Mouse (Mus musculus) neural tube, embryonic 14.5 days (tissue): ENCODE results near the gene Dennd1b. TPM values are rescaled to one million over a fixed set of nuclear protein-coding genes. Genes with fewer than 3 reads are reported as not detected.
A peak's percentile ranks its signal among the peaks of the same experiment; 100 is the strongest.

Source experiments
- ATAC-seq: fragments of 200-750 bp; cut with Nextera tagmentation; 2 replicates; pipeline ENCODE4 v1.8.0; 2017; ENCODE audit warnings: low read depth, mild to moderate bottlenecking, moderate TSS enrichment, moderate library complexity
- H3K27ac ChIP-seq: fragments of 300-500 bp; sonication (generic); 2 replicates; pipeline ENCODE4 v1.5.1; 2014; ENCODE audit warnings: low read depth, mild to moderate bottlenecking, control low read depth, low read length, moderate library complexity, mixed read lengths
- H3K27me3 ChIP-seq: fragments of 300-500 bp; sonication (generic); 2 replicates; pipeline ENCODE4 v1.6.1; 2014; ENCODE audit warnings: low read length; ENCODE audit not compliant: control insufficient read depth, insufficient read depth
- H3K36me3 ChIP-seq: fragments of 300-500 bp; sonication (generic); 2 replicates; pipeline ENCODE4 v1.6.1; 2014; ENCODE audit warnings: low read length, mixed read lengths; ENCODE audit not compliant: control insufficient read depth, insufficient read depth
- H3K4me1 ChIP-seq: fragments of 300-500 bp; sonication (generic); 2 replicates; pipeline ENCODE4 v1.6.1; 2014; ENCODE audit warnings: low read length; ENCODE audit not compliant: control insufficient read depth, insufficient read depth
- H3K4me2 ChIP-seq: fragments of 300-500 bp; sonication (generic); 2 replicates; pipeline ENCODE4 v1.6.1; 2014; ENCODE audit warnings: mild to moderate bottlenecking, low read depth, low read length, control low read depth
- H3K4me3 ChIP-seq: fragments of 300-500 bp; sonication (generic); 2 replicates; pipeline ENCODE4 v1.5.1; 2014; ENCODE audit warnings: low read depth, low read length, control low read depth, mixed read lengths
- H3K9ac ChIP-seq: fragments of 300-500 bp; sonication (generic); replicated peaks from 2 replicates; pipeline ENCODE4 v1.6.1; 2014; ENCODE audit warnings: low read depth, mild to moderate bottlenecking, control low read depth, low read length, mixed read lengths
- H3K9me3 ChIP-seq: fragments of 300-500 bp; sonication (generic); 2 replicates; pipeline ENCODE4 v1.6.1; 2016; ENCODE audit warnings: low read length; ENCODE audit not compliant: control insufficient read depth
- WGBS: fragments of 180-500 bp; shearing (Covaris S2); extraction: QIAGEN DNeasy Blood & Tissue Kit; methylation state at CpG from one replicate; pipeline ENCODE4 v1.1.7; 2014; 5-methylcytosine and 5-hydroxymethylcytosine counted together
- polyA plus RNA-seq: library from polyadenylated mRNA; unstranded; fragments of >200 nt; fragmentation: Nextera tagmentation; extraction: Ambion mirVana; gene quantifications from 2 replicates; pipeline ENCODE4 v1.2.1, GENCODE M21; 2014

Dennd1b gene
- polyA plus RNA-seq, 1 experiment from 2014 or later, result 11.0 TPM

DNA sequence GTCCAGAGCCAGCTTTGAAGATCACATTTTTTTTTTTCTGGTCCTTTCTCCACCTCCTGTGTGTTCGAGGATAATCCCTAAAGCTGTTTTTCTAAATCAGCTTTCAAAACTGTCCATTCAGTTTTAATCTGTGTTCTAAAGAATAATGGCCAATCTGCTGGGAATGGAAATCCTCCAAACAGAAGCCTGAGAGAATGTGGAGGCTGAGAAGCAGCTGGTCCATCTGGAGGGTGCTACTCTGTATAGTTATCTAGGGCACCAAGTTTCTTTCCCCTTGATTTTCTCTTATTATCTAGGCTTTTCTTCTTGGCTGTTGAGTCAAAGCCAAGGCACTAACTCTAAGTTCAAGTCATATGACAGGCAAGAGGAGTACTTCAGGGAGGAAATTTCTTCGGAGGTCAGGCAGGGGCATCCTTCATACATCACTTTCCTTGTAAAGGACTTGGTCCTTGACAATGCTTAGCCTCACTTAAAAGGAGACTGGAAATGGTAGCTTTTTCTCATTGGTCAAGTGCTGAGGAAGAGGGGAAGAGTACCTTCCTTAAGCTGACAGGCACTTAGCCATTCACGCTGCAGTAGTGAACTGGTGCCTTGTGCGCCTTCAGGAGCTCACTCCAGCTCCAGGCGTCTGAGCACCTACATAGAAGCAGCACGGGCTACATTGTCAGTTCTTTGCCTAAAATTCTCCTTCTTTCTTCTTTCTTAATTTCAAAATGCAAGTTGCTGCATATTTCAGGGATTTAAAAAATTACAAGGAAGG is 32.6 kb downstream of the Dennd1b start:
- WGBS, result 89% methylated on average over 6 of the region's 6 CpGs
- H3K4me3 ChIP-seq, result no peak overlapping the region
- no peaks in the 10 kb centered on the region for H3K27me3 ChIP-seq
- H3K9me3 ChIP-seq, result no peaks in the 10 kb centered on the region
- H3K9ac ChIP-seq, result no peak overlapping the region
- no peak overlapping the region for H3K4me2 ChIP-seq
- no peak for ATAC-seq
- H3K27ac ChIP-seq, result no peak overlapping the region
- 0 out of 2 replicates have a peak, but pooled peaks cover 3% of the 10 kb centered on the region for H3K4me1 ChIP-seq
- no peaks in the 10 kb centered on the region for H3K36me3 ChIP-seq

DNA sequence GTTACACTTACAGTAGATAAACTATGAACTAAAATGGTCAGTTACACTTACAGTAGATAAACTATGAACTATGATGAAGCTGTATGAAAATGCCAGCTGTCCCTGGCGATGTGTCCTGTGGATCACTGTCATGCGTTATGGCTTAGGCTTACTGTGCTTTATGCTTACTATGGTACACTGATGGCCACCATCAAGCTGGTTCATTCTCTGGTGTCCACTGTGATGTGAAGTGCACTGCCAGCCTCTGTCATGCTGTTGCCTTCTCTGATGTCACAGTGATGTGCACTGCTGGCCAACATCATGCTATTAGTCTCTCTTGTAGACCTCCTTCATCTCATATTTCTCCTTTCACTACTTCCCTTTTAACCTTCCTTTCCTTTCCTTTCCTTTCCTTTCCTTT is 33.4 kb downstream of the Dennd1b start:
- H3K4me3 ChIP-seq, result no peak overlapping the region
- 99% methylated on average over 2 of the region's 2 CpGs for WGBS
- H3K9me3 ChIP-seq, result no peaks in the 10 kb centered on the region
- no peak overlapping the region for H3K27ac ChIP-seq
- H3K4me1 ChIP-seq, result 0 out of 2 replicates have a peak, but pooled peaks cover 3% of the 10 kb centered on the region
- no peak overlapping the region for H3K4me2 ChIP-seq
- H3K27me3 ChIP-seq, result no peaks in the 10 kb centered on the region
- no peak overlapping the region for H3K9ac ChIP-seq
- no peaks in the 10 kb centered on the region for H3K36me3 ChIP-seq
- ATAC-seq, result no peak

DNA sequence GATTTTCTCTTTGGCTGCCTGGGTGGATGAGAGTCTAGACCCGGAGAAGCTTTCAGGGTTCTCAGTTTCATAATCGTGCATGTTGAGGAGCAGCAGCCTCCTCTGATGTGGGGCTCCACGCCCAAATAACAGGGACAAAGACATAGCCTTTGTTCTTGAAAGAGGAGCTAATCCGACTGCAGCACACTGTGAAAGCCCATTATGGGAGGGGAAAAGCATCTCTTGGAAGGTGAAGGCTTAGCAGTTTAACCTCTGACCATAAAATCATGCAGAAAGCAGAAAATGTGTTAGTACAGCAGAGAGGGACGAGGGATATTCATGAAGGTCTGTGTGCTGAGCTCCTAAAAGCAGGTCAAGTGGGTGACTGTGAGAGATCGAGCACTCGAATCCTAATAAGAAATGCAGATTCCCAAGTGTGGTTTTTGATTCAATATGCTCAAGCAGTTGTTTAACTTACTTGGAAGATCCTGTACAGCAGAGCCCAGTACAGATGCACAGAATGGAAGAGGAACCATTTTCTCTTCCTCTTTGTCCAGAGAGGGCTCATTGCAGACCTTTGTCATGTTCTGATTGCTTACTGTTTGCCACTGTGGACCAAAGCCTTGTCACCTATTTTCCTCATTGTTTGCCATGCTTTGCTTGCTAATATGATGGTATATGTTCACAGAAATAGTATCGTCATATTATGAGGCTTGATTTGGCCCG is 37.6 kb downstream of the Dennd1b start:
- Histone ChIP-seq H3K27ac (0 out of 2 replicates have a peak overlapping the region, but pooled peaks have one; percentile 0), H3K4me3 (no peak overlapping the region), H3K27me3 (no peaks in the 10 kb centered on the region), H3K4me2 (no peak overlapping the region), H3K36me3 (no peaks in the 10 kb centered on the region), H3K9ac (peak overlapping the region; percentile 1; the same call in 1 of the 2 replicates), H3K4me1 (0 out of 2 replicates have a peak, but pooled peaks cover 3% of the 10 kb centered on the region), H3K9me3 (no peaks in the 10 kb centered on the region)
- WGBS, result 26% methylated on average over 9 of the region's 9 CpGs
- peak; percentile 64 for ATAC-seq

DNA sequence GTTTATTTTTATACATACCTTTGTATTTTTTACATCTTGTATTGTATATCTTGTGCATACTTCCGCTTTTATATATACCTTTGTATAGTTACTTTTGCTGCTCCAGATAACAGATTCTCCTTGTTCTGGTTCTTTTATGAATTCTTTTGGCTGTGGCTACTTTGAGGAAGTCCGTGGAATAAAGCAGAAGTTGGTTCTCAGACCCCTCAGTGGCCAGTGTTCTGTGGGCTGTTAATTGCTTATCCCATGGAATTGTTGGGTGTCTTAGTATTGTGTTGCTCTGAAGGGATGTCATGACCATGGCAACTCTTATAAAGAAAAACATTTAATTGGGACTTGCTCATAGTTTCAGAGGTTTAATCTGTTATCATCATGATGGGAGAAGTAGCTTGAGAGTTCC is 40.3 kb downstream of the Dennd1b start:
- 93% methylated on average over 2 of the region's 2 CpGs for WGBS
- no peak for ATAC-seq

DNA sequence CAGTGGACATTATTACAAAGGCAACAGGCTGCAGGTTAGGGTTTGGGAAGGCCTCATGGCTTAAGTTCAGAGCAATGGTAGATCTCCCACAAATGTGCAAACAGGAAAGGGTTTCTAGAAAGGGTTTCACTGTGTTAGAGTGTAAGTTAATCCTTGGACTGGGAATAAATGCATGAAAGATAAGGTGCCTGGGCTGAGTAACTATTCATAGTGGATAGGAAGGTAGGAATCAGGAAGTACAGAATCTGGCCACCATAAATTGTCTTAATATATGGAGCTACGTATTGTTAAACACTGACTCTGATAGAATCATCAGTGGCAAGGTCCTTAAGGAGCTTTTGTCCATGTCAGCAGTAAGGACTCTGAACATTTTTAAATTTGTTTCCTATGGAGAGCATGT is 42.8 kb downstream of the Dennd1b start:
- H3K9me3 ChIP-seq, result no peaks in the 10 kb centered on the region
- no peak overlapping the region for H3K27ac ChIP-seq
- H3K9ac ChIP-seq, result no peak overlapping the region
- WGBS, result 90% methylated on average over 1 of the region's 1 CpGs
- no peak for ATAC-seq
- H3K4me2 ChIP-seq, result no peak overlapping the region
- H3K4me3 ChIP-seq, result no peak overlapping the region
- no peaks in the 10 kb centered on the region for H3K27me3 ChIP-seq
- no peaks in the 10 kb centered on the region for H3K4me1 ChIP-seq
- no peaks in the 10 kb centered on the region for H3K36me3 ChIP-seq

More for the DNA sequence above, 40.3 kb downstream of the Dennd1b start:
- Histone ChIP-seq H3K4me1 (0 out of 2 replicates have a peak, but pooled peaks cover 3% of the 10 kb centered on the region), H3K27ac (no peak overlapping the region), H3K36me3 (no peaks in the 10 kb centered on the region), H3K4me3 (no peak overlapping the region), H3K9me3 (no peaks in the 10 kb centered on the region), H3K9ac (no peak overlapping the region), H3K4me2 (no peak overlapping the region), H3K27me3 (no peaks in the 10 kb centered on the region)

DNA sequence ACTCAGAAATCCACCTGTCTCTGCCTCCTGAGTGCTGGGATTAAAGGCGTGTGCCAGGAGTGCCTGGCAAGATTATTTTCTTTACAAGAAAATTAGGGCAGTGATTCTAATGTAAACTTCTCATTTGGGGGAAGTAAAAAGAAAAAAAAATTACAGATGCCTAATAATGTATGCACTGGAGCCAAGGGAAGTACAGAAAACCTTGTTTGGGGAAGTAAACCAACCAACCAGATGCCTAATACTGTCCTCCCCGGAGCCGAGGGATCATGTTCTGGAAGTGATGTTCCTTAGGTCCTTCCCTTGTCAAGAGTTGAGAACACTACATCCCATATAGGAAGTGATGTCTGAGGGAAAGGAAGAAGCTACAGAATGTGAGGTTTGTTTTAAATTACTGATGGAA is 44.2 kb downstream of the Dennd1b start:
- no peaks in the 10 kb centered on the region for H3K4me1 ChIP-seq
- H3K27me3 ChIP-seq, result no peaks in the 10 kb centered on the region
- H3K27ac ChIP-seq, result no peak overlapping the region
- H3K9ac ChIP-seq, result no peak overlapping the region
- H3K4me2 ChIP-seq, result no peak overlapping the region
- no peaks in the 10 kb centered on the region for H3K9me3 ChIP-seq
- no peak overlapping the region for H3K4me3 ChIP-seq
- 96% methylated on average over 3 of the region's 3 CpGs for WGBS
- ATAC-seq, result no peak
- no peaks in the 10 kb centered on the region for H3K36me3 ChIP-seq

DNA sequence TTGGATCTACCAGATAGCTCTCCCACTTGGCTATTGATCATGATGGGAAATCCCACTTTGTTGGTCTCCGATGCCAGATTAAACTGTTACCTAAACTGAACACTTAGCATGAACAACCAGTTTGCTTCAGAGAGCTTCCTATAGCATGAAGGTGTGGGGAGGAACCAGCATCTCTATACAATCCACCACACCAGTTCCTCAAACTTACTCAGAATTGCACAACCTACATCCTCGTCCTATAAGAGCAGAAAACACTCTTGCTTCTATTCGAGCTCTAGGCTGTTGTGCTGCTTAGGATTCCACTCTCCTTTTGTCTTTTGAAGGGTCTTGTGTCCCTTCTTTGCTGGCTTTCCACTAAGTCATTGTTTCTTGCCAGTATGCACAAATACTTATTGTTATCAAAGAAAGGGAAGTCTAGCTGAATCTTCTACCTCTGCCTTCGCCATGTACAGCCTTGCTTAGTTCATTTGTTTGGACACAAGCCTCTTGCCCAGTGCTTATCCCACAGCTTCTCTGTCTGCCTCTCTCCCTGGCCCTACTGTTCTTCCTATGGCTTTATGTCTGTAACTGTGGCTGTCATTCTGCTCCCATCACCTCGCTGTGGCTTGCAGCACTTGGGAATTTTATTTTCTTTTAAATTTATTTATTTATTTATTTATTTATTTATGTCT is 52.0 kb downstream of the Dennd1b start:
- no peak for ATAC-seq

DNA sequence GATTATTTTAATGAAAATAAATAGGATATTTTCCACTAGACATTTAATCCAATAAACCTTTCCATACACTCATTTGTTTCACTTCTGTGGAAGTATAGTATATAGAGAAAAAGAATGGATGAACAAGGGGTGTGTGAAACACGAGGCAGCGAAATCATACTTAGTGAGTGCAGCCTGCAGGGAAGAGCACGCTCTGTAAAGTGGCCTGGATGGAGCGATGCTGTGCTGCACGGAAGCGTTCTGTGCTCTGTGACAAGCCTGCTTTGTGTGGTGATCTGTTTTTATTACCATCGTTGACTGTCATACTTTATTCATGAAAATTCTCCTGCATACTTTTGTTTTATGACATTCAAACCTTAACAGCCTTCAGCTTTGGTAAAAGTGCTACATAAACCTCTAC is 58.1 kb downstream of the Dennd1b start:
- Histone ChIP-seq H3K9ac (no peak overlapping the region), H3K4me3 (no peak overlapping the region), H3K27ac (no peak overlapping the region), H3K9me3 (no peaks in the 10 kb centered on the region), H3K36me3 (no peaks in the 10 kb centered on the region), H3K27me3 (no peaks in the 10 kb centered on the region), H3K4me1 (0 out of 2 replicates have a peak, but pooled peaks cover 3% of the 10 kb centered on the region), H3K4me2 (no peak overlapping the region)
- WGBS, result 30% methylated on average over 7 of the region's 7 CpGs
- ATAC-seq, result peak; percentile 56; the same call in 1 of the 2 replicates

More for the DNA sequence above, 52.0 kb downstream of the Dennd1b start:
- Histone ChIP-seq H3K4me1 (no peaks in the 10 kb centered on the region), H3K4me2 (no peak overlapping the region), H3K9ac (no peak overlapping the region), H3K27me3 (no peaks in the 10 kb centered on the region), H3K36me3 (no peaks in the 10 kb centered on the region), H3K4me3 (no peak overlapping the region), H3K9me3 (no peaks in the 10 kb centered on the region), H3K27ac (no peak overlapping the region)
- 76% methylated on average over 5 of the region's 5 CpGs for WGBS
